Mouse (Mus musculus) liver, embryonic 14.5 days (tissue): Measurements from ENCODE around the gene Stxbp5.
A peak's percentile ranks its signal among the peaks of the same experiment; 100 is the strongest.

Experiments
- CTCF ChIP-seq: IDR thresholded peaks from 2 replicates; pipeline ENCODE4 v1.5.1; 2016; ENCODE audit warnings: antibody characterized with exemption, low read depth, control low read depth
- EP300 ChIP-seq: IDR thresholded peaks from 2 replicates; pipeline ENCODE4 v1.6.1; 2016; ENCODE audit warnings: antibody characterized with exemption, low read depth

DNA sequence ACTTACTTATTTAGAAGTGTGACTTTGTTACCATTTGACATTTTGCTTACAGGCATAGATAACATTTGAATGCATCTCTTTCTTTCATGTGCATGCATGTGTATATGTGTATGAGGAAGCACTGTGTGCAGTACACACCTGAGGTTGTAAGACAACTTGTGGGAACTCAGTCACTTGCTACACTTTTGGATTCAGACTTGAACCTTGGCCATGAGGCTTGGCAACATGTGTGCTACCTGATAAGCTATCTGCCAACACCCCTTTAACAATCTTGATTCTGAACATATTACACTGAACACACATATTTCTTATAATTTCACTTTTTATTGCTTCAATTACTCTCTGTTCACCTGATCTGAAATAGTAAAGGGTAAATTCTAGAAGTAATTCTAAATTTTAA, 106.5 kb downstream of the Stxbp5 start:
- no peak for TF ChIP-seq CTCF
- 0 out of 2 replicates have a peak, but pooled peaks have one; percentile 22 for TF ChIP-seq EP300
